Mouse (Mus musculus) mature B cell (primary cell): ENCODE data around the gene Os9.
"Not testable (repeated sequence)": the region's sequence is repeated elsewhere in the genome, so short reads cannot be mapped to it uniquely, and the experiment has no call there.

Source experiments
- in situ Hi-C: fragments of 300-500 bp; cut with MboI; formaldehyde crosslinking; loops from 2 replicates; pipeline ENCODE4 v1.14.3; 2019

Os9 gene

GRCm38 (mm10) chr10:127121066-127121477 lies at the start of gene Os9:
Gene Os9 (minus strand): TSS chr10:127121131.
- in situ Hi-C loops, result no loop called here

GRCm38 (mm10) chr10:127170002-127170401 lies 49.1 kb upstream of the Os9 start:
- in situ Hi-C loops, result loop anchor here (5.0 to 10.0 kb wide), 2 partner anchors 38 to 55 kb away; no protein-coding TSS in a partner anchor

- in situ Hi-C loops, result no loop called here
Observed at GRCm38 (mm10) chr10:127167614-127168192, 46.8 kb upstream of the Os9 start.

GRCm38 (mm10) chr10:127166771-127167613 lies 46.1 kb upstream of the Os9 start:
- in situ Hi-C loops, result no loop called here

GRCm38 (mm10) chr10:127166404-127166715 lies 45.4 kb upstream of the Os9 start:
- in situ Hi-C loops, result no loop called here

- in situ Hi-C loops, result no loop called here
Observed at GRCm38 (mm10) chr10:127165654-127166403, 44.9 kb upstream of the Os9 start.

GRCm38 (mm10) chr10:127165354-127165653 lies 44.4 kb upstream of the Os9 start:
- in situ Hi-C loops, result no loop called here

- in situ Hi-C loops, result no loop called here
Observed at GRCm38 (mm10) chr10:127164631-127165353, 43.9 kb upstream of the Os9 start, which contains the start of gene B4galnt1. Gene B4galnt1 (plus strand): TSS chr10:127165225.

GRCm38 (mm10) chr10:127164190-127164589 lies 43.3 kb upstream of the Os9 start:
- in situ Hi-C loops, result no loop called here

GRCm38 (mm10) chr10:127162771-127163261 lies 41.9 kb upstream of the Os9 start:
- in situ Hi-C loops, result not testable (repeated sequence)

- in situ Hi-C loops, result no loop called here
Observed at GRCm38 (mm10) chr10:127160728-127161127, 39.8 kb upstream of the Os9 start.

- in situ Hi-C loops, result no loop called here
Observed at GRCm38 (mm10) chr10:127160081-127160480, 39.1 kb upstream of the Os9 start.

- in situ Hi-C loops, result no loop called here
Observed at GRCm38 (mm10) chr10:127158471-127158870, 37.5 kb upstream of the Os9 start.

- in situ Hi-C loops, result no loop called here
Observed at GRCm38 (mm10) chr10:127156511-127156910, 35.6 kb upstream of the Os9 start.

- in situ Hi-C loops, result no loop called here
Observed at GRCm38 (mm10) chr10:127156089-127156488, 35.2 kb upstream of the Os9 start.

GRCm38 (mm10) chr10:127154652-127155051 lies 33.7 kb upstream of the Os9 start:
- in situ Hi-C loops, result no loop called here

GRCm38 (mm10) chr10:127154241-127154640 lies 33.3 kb upstream of the Os9 start:
- in situ Hi-C loops, result no loop called here

GRCm38 (mm10) chr10:127153323-127153722 lies 32.4 kb upstream of the Os9 start:
- in situ Hi-C loops, result no loop called here

- in situ Hi-C loops, result not testable (repeated sequence)
Observed at GRCm38 (mm10) chr10:127152556-127152955, 31.6 kb upstream of the Os9 start.

- in situ Hi-C loops, result not testable (repeated sequence)
Observed at GRCm38 (mm10) chr10:127151233-127151632, 30.3 kb upstream of the Os9 start.

GRCm38 (mm10) chr10:127150471-127150872 lies 29.5 kb upstream of the Os9 start:
- in situ Hi-C loops, result no loop called here

GRCm38 (mm10) chr10:127147135-127147534 lies 26.2 kb upstream of the Os9 start:
- in situ Hi-C loops, result no loop called here
